Mouse (Mus musculus): ENCODE results near the gene Bptf. TPM values are rescaled to one million over a fixed set of nuclear protein-coding genes. Genes with fewer than 3 reads are reported as not detected.

Gene Bptf
- polyA plus RNA-seq (2015; fragmentation: Nextera tagmentation; extraction: Ambion mirVana), result 19.0 and 24.2 TPM in 2 replicates

DNA sequence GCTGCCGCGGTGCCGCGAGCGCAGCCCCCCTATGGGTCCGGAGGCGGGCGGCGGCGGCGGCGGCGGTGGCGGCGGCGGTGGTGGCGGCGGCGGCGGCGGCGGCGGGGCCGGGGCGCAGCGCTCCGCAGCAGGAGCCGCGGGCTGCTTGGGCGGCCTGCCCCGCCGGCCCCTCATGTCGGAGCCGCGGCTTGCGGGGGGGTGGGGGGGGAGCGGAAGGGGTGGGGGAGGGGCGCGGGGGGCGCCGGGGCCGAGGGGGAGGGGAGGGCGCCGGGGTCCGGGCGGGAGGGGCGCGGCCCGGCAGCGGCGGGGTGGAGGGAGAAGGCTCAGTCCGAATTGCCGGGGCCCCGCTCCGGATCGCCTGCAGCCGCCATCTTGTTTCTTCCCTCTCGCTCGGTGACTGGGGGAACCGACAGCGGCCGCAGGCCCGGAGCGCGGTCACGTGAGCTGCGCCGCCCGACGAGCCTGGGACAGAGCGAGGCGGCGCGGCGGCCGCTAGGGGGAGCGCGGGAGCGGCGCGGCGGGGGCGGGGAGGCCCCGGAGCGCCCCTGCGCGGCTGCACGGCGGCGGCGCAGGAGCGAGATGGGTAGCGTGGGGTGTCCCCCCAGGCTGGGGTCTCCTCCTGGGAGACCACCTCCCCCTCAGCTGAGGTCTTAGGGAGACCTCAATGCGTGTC is at the start of gene Bptf:
Gene Bptf, minus strand, starts transcription at position 379 of the 673 bp plus-strand sequence.

DNA sequence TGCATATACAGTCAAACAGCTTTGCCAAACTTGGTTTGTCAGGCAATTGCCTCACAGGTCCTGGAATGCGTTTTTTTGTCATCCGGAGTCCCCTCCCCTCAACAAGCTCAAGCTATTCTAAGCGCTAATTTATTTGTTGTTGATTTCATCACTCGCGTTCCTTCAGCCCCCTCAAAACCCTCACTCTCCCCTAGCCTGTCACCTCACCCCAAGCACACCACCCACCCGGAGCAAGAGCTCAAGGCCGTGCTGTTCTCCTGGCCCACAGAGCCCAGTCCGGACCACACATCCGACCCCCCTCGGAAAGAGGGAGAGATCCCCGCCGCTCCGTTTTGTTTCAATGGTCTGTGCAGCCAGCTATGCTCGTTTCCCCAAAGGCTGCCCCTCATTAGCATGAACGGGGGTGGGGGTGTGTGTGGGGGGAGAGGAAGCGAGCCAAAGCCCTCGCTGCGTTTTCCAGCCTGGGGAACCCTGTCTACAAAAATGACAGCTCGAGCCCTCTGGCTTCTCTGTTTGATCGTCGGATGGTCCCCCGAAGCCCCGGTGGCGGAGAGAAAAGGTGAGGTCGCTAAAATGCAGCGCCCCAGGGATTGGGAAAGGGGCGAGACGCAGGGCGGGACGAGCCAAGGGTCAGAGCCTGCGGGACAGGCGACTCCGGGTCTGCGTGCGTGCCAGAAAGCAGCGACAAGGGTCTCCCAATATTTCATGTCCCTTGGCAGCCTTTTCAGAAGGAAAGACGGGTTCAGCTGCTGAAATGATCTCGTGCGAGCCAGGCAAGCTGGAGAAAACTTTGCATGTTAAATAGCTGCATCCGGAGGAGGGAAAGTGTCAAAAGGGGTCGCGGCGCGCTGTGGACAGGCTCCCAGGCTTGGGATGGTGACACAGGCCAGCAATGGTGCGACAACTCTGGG is 106.3 kb downstream of the Bptf start, which contains the start of gene 1810010H24Rik:
Gene 1810010H24Rik, plus strand, starts transcription at position 271 of the 911 bp plus-strand sequence.

DNA sequence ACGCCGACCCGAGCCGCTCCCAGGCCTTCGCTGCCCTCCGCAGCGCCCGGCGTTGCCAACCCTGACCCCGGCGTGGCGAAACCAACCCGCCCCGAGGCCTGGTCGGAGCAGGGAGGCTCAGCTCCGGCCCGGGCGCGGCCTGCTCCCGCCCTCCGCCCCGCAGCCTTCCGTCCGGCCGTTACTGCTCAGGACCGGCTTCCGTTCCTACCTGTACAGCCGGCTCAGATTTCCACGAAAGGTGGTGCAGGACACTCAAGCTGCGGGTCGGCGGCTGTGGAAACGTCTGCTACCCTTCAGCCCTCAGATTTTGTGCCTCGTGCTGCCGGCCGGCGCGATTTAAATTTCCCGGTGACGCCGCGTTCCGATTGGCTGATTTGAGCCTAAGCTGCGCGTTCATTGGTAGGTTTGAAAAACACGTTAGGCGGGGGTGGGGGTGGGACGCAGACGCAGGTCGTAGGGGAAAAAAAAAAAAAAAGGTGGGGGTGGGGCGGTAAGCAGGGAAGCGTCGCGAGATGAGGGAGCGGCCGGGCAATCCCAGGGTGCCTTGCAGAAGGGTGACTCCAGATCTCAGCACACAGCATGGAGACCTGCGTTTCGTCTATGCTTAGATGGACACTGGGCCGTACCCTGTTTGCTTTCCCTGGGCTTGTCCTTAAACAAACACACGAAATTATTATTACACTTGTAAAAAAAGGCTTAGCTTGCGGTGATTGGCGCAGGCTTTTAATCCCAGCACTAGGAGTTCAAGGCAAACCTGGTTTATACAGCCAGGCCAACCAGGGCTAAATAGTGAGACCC is 132.6 kb downstream of the Bptf start, which contains the start of gene Kpna2:
Gene Kpna2, minus strand, starts transcription at position 391 of the 798 bp plus-strand sequence.

Other genes starting within 250 kb of the Bptf start
- 5.4 and 6.8 TPM in 2 replicates for gene Smurf2, start 211.4 kb downstream of the Bptf start, polyA plus RNA-seq (2015; fragmentation: Nextera tagmentation; extraction: Ambion mirVana)
- 210 and 218 TPM in 2 replicates for gene Kpna2, start 132.6 kb downstream of the Bptf start, polyA plus RNA-seq (2015; fragmentation: Nextera tagmentation; extraction: Ambion mirVana)
- gene 1810010H24Rik, start 106.4 kb downstream of the Bptf start, polyA plus RNA-seq (2015; fragmentation: Nextera tagmentation; extraction: Ambion mirVana), result 2.3 TPM in 2 replicates
- 23.3 and 23.7 TPM in 2 replicates for gene Nol11, start 57.3 kb upstream of the Bptf start, polyA plus RNA-seq (2015; fragmentation: Nextera tagmentation; extraction: Ambion mirVana)

Data from spleen, postnatal 0 days (tissue).